In the genomic region with DNA sequence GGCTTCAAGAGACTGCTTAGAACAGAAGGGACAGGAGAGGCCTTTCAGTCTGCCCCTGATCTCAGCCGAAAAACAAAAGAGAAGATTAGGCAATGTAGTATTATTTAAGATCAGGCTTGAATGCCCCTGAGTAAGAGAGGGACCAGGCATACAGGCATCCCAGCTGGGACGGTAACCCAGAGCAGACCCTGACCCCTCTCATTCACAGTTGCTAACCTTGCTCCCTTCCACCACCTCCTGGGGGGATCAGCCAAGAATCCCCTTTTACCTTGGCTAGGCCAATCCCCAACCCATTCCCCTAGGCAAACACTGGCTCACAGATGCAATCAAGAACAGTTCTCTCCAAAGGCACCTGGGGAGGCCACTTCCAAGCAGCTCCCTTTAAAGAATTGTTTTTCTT, we compare ENCODE assay signal across 8 mouse cellular contexts. TPM values are rescaled to one million over a fixed set of nuclear protein-coding genes. Genes with fewer than 3 reads are reported as not detected.
DNase-seq lines count a peak whose midpoint lies in the region; ATAC-seq lines count a peak whose summit lies in the region.

No protein-coding gene starts in this region.

- DNase-seq in adrenal gland, adult (ENCODE audit: inconsistent age in 2 of 2, low spot score in 1 of 2) = peak; percentile 21 to 51
- DNase-seq in adrenal gland, adult 2 months = no peak
- DNase-seq in lung, postnatal 14 days = no peak
- no peak for DNase-seq in frontal cortex, adult 2 months (ENCODE audit: extremely low spot score in 1 of 2, low spot score in 1 of 2)

- H3K9me3 ChIP-seq in lung, embryonic 15.5 days = no peaks in the 10 kb centered on the region
- no peaks in the 10 kb centered on the region for H3K9me3 ChIP-seq in intestine, embryonic 15.5 days
- H3K9me3 ChIP-seq in neural tube, embryonic 13.5 days = no peaks in the 10 kb centered on the region

- H3K4me2 ChIP-seq in lung, embryonic 15.5 days = peak overlapping the region; percentile 73
- peak overlapping the region; percentile 80 for H3K4me2 ChIP-seq in intestine, embryonic 15.5 days (replicated peaks)
- peak overlapping the region; percentile 66 for H3K4me2 ChIP-seq in neural tube, embryonic 13.5 days

- peaks cover 81% of the 10 kb centered on the region for H3K4me1 ChIP-seq in lung, embryonic 15.5 days
- peaks cover 38% of the 10 kb centered on the region for H3K4me1 ChIP-seq in intestine, embryonic 15.5 days (replicated peaks)
- peaks cover 78% of the 10 kb centered on the region for H3K4me1 ChIP-seq in neural tube, embryonic 13.5 days (replicated peaks)

- peak overlapping the region; percentile 12; the same call in 1 of the 2 replicates for H3K27ac ChIP-seq in lung, embryonic 15.5 days
- no peak overlapping the region for H3K27ac ChIP-seq in intestine, embryonic 15.5 days
- peak overlapping the region; percentile 85 for H3K27ac ChIP-seq in neural tube, embryonic 13.5 days (replicated peaks)

- no peaks in the 10 kb centered on the region for H3K27me3 ChIP-seq in lung, embryonic 15.5 days
- H3K27me3 ChIP-seq in intestine, embryonic 15.5 days (replicated peaks) = no peaks in the 10 kb centered on the region
- no peaks in the 10 kb centered on the region for H3K27me3 ChIP-seq in neural tube, embryonic 13.5 days

- H3K9ac ChIP-seq in lung, embryonic 15.5 days = peak overlapping the region; percentile 75
- H3K9ac ChIP-seq in intestine, embryonic 15.5 days = 0 out of 2 replicates have a peak overlapping the region, but pooled peaks have one; percentile 0
- H3K9ac ChIP-seq in neural tube, embryonic 13.5 days = peak overlapping the region; percentile 92

- WGBS in lung, embryonic 15.5 days = 59% methylated on average over 2 of the region's 2 CpGs
- 76% methylated on average over 2 of the region's 2 CpGs for WGBS in intestine, embryonic 15.5 days
- WGBS in neural tube, embryonic 13.5 days = 32% methylated on average over 2 of the region's 2 CpGs

- peaks cover 16% of the 10 kb centered on the region for H3K36me3 ChIP-seq in lung, embryonic 15.5 days
- no peaks in the 10 kb centered on the region for H3K36me3 ChIP-seq in intestine, embryonic 15.5 days
- 0 out of 2 replicates have a peak, but pooled peaks cover 13% of the 10 kb centered on the region for H3K36me3 ChIP-seq in neural tube, embryonic 13.5 days

- ATAC-seq in lung, embryonic 15.5 days (ENCODE audit: borderline replicate concordance, extremely low read depth, low FRiP score, low TSS enrichment) = no peak
- no peak for ATAC-seq in intestine, embryonic 15.5 days
- ATAC-seq in neural tube, embryonic 13.5 days (ENCODE audit: low read depth) = no peak
- no peak for ATAC-seq in monocyte, adult 5-6 weeks (replicated peaks; ENCODE audit: insufficient number of reproducible peaks, low FRiP score, low TSS enrichment, poor library complexity, severe bottlenecking)

- H3K4me3 ChIP-seq in lung, embryonic 15.5 days = peak overlapping the region; percentile 70
- peak overlapping the region; percentile 5; the same call in 1 of the 2 replicates for H3K4me3 ChIP-seq in intestine, embryonic 15.5 days (replicated peaks)
- H3K4me3 ChIP-seq in neural tube, embryonic 13.5 days = peak overlapping the region; percentile 78

RNA-seq across cellular contexts. Expression of a gene that starts 2.1 kb away (rescaled TPM):
- total RNA-seq in adrenal gland, adult 2 months (2021) = 10 to 100 TPM; 20.3 to 55.2 TPM
- 18.9 and 25.1 TPM in 2 replicates for polyA plus RNA-seq in adrenal gland, adult 2 months (2012; rRNA removed)
- 111 and 115 TPM in 2 replicates for polyA plus RNA-seq in lung, embryonic 15.5 days (2015; fragmentation: Nextera tagmentation; extraction: Ambion mirVana)
- 41.0 and 41.3 TPM in 2 replicates for polyA plus RNA-seq in intestine, embryonic 15.5 days (2015; fragmentation: Nextera tagmentation; extraction: Ambion mirVana)
- 49.0 and 55.3 TPM in 2 replicates for polyA plus RNA-seq in neural tube, embryonic 13.5 days (2015; fragmentation: Nextera tagmentation; extraction: Ambion mirVana)
- total RNA-seq in monocyte, adult 5-6 weeks (2017) = 390 to 783 TPM (median 430 TPM) in 3 replicates
- polyA plus RNA-seq in frontal cortex, adult 2 months (2012; rRNA removed) = 18.8 and 32.5 TPM in 2 replicates

RNA-seq across cellular contexts. Expression of a gene that starts 34.3 kb away (rescaled TPM):
- not detected for total RNA-seq in adrenal gland, adult 2 months (2021)
- polyA plus RNA-seq in adrenal gland, adult 2 months (2012; rRNA removed) = 0.07 and 0.08 TPM in 2 replicates
- polyA plus RNA-seq in lung, embryonic 15.5 days (2015; fragmentation: Nextera tagmentation; extraction: Ambion mirVana) = 0.19 and 0.35 TPM in 2 replicates
- polyA plus RNA-seq in intestine, embryonic 15.5 days (2015; fragmentation: Nextera tagmentation; extraction: Ambion mirVana) = not detected in 2 replicates
- 0.45 and 0.81 TPM in 2 replicates for polyA plus RNA-seq in neural tube, embryonic 13.5 days (2015; fragmentation: Nextera tagmentation; extraction: Ambion mirVana)
- 0.67 to 1.4 TPM (median 0.85 TPM) in 3 replicates for total RNA-seq in monocyte, adult 5-6 weeks (2017)
- polyA plus RNA-seq in frontal cortex, adult 2 months (2012; rRNA removed) = 0.22 and 0.23 TPM in 2 replicates

RNA-seq across cellular contexts. Expression of a gene that starts 39.7 kb away (rescaled TPM):
- 10 to 100 TPM; 10.1 to 12.4 TPM for total RNA-seq in adrenal gland, adult 2 months (2021)
- 13.4 and 17.9 TPM in 2 replicates for polyA plus RNA-seq in adrenal gland, adult 2 months (2012; rRNA removed)
- 193 and 195 TPM in 2 replicates for polyA plus RNA-seq in lung, embryonic 15.5 days (2015; fragmentation: Nextera tagmentation; extraction: Ambion mirVana)
- polyA plus RNA-seq in intestine, embryonic 15.5 days (2015; fragmentation: Nextera tagmentation; extraction: Ambion mirVana) = 8.5 and 9.2 TPM in 2 replicates
- 11.1 and 14.9 TPM in 2 replicates for polyA plus RNA-seq in neural tube, embryonic 13.5 days (2015; fragmentation: Nextera tagmentation; extraction: Ambion mirVana)
- not detected in 3 replicates for total RNA-seq in monocyte, adult 5-6 weeks (2017)
- 9.1 and 16.2 TPM in 2 replicates for polyA plus RNA-seq in frontal cortex, adult 2 months (2012; rRNA removed)

Comparison
In these comparisons a context has a peak if more than half of its experiments do, and no peak if none do; other contexts are left out.
1. DNase-seq: peak in adrenal gland, adult (2 of 2); none in adrenal gland, adult 2 months (single experiment), lung, postnatal 14 days (single experiment) and frontal cortex, adult 2 months (0 of 2).
2. H3K4me3 ChIP-seq: peak in every context shown above with its lines; median percentile 78 in neural tube, embryonic 13.5 days; 70 in lung, embryonic 15.5 days; 5 in intestine, embryonic 15.5 days.
3. H3K9ac ChIP-seq: peak in every context shown above with its lines; median percentile 92 in neural tube, embryonic 13.5 days; 75 in lung, embryonic 15.5 days; 0 in intestine, embryonic 15.5 days.
4. RNA of a gene that starts 39.7 kb away (polyA plus RNA-seq): 193 to 195 TPM in lung, embryonic 15.5 days; 13.4 to 17.9 TPM in adrenal gland, adult 2 months, 9.1 to 16.2 TPM in frontal cortex, adult 2 months, 11.1 to 14.9 TPM in neural tube, embryonic 13.5 days and 8.5 to 9.2 TPM in intestine, embryonic 15.5 days; every median in the first group is over 10 times any median in the second.
5. Peak in every context shown above with its lines, with median percentiles within 50 percentile points of each other: H3K4me2 ChIP-seq.